Mouse (Mus musculus) CH12.LX (cell line): ENCODE results near the gene Mapk6. TPM values are rescaled to one million over a fixed set of nuclear protein-coding genes. Genes with fewer than 3 reads are reported as not detected.

Experiments
- DNase-seq: peaks from one replicate; pipeline ENCODE4 v3.0.0-alpha.2; 2013; ENCODE audit errors: extremely low read depth
- H3K27ac ChIP-seq: 2 replicates; pipeline ENCODE4 v1.5.1; 2012; ENCODE audit warnings: low read depth, mild to moderate bottlenecking, control low read depth, moderate library complexity; ENCODE audit not compliant: insufficient read depth
- H3K27me3 ChIP-seq: replicated peaks from 2 replicates; pipeline ENCODE3; 2012; ENCODE audit warnings: inconsistent platforms
- H3K36me3 ChIP-seq, 2 experiments: replicated peaks in 1 of 2; 2 replicates each; pipeline versions ENCODE3 to v1.6.1; 2012; ENCODE audit warnings: inconsistent platforms in 1 of 2, low read length in 1 of 2, mild to moderate bottlenecking in 1 of 2, mixed read lengths in 1 of 2, moderate library complexity in 1 of 2; ENCODE audit not compliant: control insufficient read depth in 1 of 2, insufficient read depth in 1 of 2
- H3K4me1 ChIP-seq, 2 experiments: 2 replicates each; pipeline ENCODE4 v1.6.1; 2012; ENCODE audit warnings: inconsistent platforms in 1 of 2, moderate library complexity in 1 of 2; ENCODE audit not compliant: insufficient read depth in 2 of 2, control insufficient read depth in 1 of 2
- H3K4me2 ChIP-seq: 2 replicates; pipeline ENCODE4 v1.6.1; 2012; ENCODE audit warnings: low read depth, mild to moderate bottlenecking, control low read depth; ENCODE audit not compliant: poor library complexity, insufficient read depth, severe bottlenecking
- H3K4me3 ChIP-seq, 3 experiments: fragments of 150-350 bp in 1 of 3; sonication (generic) in 1 of 3; replicated peaks in 1 of 3; 2 replicates each; pipeline versions ENCODE3 to v1.5.1; 2011 to 2012; ENCODE audit warnings: low read depth in 2 of 3, low read length in 2 of 3, mild to moderate bottlenecking in 2 of 3, moderate library complexity in 2 of 3, control low read depth in 1 of 3, improper control_type of control experiment in 1 of 3, inconsistent platforms in 1 of 3, mixed read lengths in 1 of 3; ENCODE audit not compliant: poor library complexity in 1 of 3
- H3K79me2 ChIP-seq: replicated peaks from 2 replicates; pipeline ENCODE4 v1.6.1; 2012; ENCODE audit warnings: mild to moderate bottlenecking, moderate library complexity; ENCODE audit not compliant: control insufficient read depth, poor library complexity, insufficient read depth, severe bottlenecking; ENCODE audit errors: extremely low read depth
- H3K9ac ChIP-seq: 2 replicates; pipeline ENCODE4 v1.6.1; 2012; ENCODE audit warnings: low read depth, mild to moderate bottlenecking, control low read depth, moderate library complexity; ENCODE audit not compliant: insufficient read depth
- H3K9me3 ChIP-seq: replicated peaks from 2 replicates; pipeline ENCODE3; 2012; ENCODE audit warnings: low read length, inconsistent platforms, mixed read lengths
- BHLHE40 ChIP-seq: IDR thresholded peaks from 2 replicates; pipeline ENCODE4 v1.6.1; 2011; ENCODE audit warnings: mild to moderate bottlenecking, low read depth, low read length, improper control_type of control experiment
- CTCF ChIP-seq, 2 experiments: IDR thresholded peaks in 1 of 2; conservative IDR thresholded peaks in 1 of 2; 2 replicates each; pipeline ENCODE4 v1.5.1; 2011 to 2012; ENCODE audit warnings: low read depth in 2 of 2, low read length in 2 of 2, improper control_type of control experiment in 1 of 2, inconsistent platforms in 1 of 2, mild to moderate bottlenecking in 1 of 2, moderate library complexity in 1 of 2
- E2F4 ChIP-seq: IDR thresholded peaks from 2 replicates; pipeline ENCODE4 v1.6.1; 2011; ENCODE audit warnings: low read depth, low read length, improper control_type of control experiment; ENCODE audit not compliant: insufficient replicate concordance
- ELF1 ChIP-seq: IDR thresholded peaks from 2 replicates; pipeline ENCODE4 v1.6.1; 2014; ENCODE audit warnings: low read depth, mild to moderate bottlenecking, inconsistent platforms, low read length, improper control_type of control experiment
- EP300 ChIP-seq: IDR thresholded peaks from 2 replicates; pipeline ENCODE4 v1.6.1; 2011; ENCODE audit warnings: low read length, improper control_type of control experiment
- ETS1 ChIP-seq: conservative IDR thresholded peaks from 2 replicates; pipeline ENCODE4 v1.6.1; 2012; ENCODE audit warnings: low read depth, mild to moderate bottlenecking, inconsistent platforms, low read length, improper control_type of control experiment, moderate library complexity
- JUN ChIP-seq: IDR thresholded peaks from 2 replicates; pipeline ENCODE4 v1.6.1; 2011; ENCODE audit warnings: low read depth, mild to moderate bottlenecking, low read length, improper control_type of control experiment, moderate library complexity; ENCODE audit not compliant: insufficient read depth
- JUND ChIP-seq: conservative IDR thresholded peaks from 2 replicates; pipeline ENCODE4 v1.6.1; 2011; ENCODE audit warnings: low read depth, low read length, improper control_type of control experiment
- KAT2A ChIP-seq: IDR thresholded peaks from 2 replicates; pipeline ENCODE4 v1.6.1; 2012; ENCODE audit warnings: low read length, improper control_type of control experiment, inconsistent platforms; ENCODE audit not compliant: insufficient replicate concordance
- MAZ ChIP-seq: IDR thresholded peaks from 2 replicates; pipeline ENCODE4 v1.6.1; 2012; ENCODE audit warnings: low read depth, mild to moderate bottlenecking, inconsistent platforms, low read length, improper control_type of control experiment, moderate library complexity
- MEF2A ChIP-seq: IDR thresholded peaks from 2 replicates; pipeline ENCODE4 v1.6.1; 2014; ENCODE audit warnings: low read depth, mild to moderate bottlenecking, inconsistent platforms, low read length, improper control_type of control experiment, borderline replicate concordance
- MXI1 ChIP-seq: IDR thresholded peaks from 2 replicates; pipeline ENCODE4 v1.6.1; 2011; ENCODE audit warnings: mild to moderate bottlenecking, low read depth, low read length, improper control_type of control experiment
- RAD21 ChIP-seq: IDR thresholded peaks from 2 replicates; pipeline ENCODE4 v1.6.1; 2011; ENCODE audit warnings: low read depth, mild to moderate bottlenecking, low read length, improper control_type of control experiment, moderate library complexity
- SIN3A ChIP-seq: IDR thresholded peaks from 2 replicates; pipeline ENCODE4 v1.6.1; 2012; ENCODE audit warnings: low read length, improper control_type of control experiment, inconsistent platforms
- TBP ChIP-seq: conservative IDR thresholded peaks from 2 replicates; pipeline ENCODE4 v1.6.1; 2011; ENCODE audit warnings: low read depth, low read length, improper control_type of control experiment
- TCF12 ChIP-seq: IDR thresholded peaks from 2 replicates; pipeline ENCODE4 v1.6.1; 2014; ENCODE audit warnings: low read depth, mild to moderate bottlenecking, inconsistent platforms, low read length, improper control_type of control experiment
- USF1 ChIP-seq: IDR thresholded peaks from 2 replicates; pipeline ENCODE4 v1.6.1; 2014; ENCODE audit warnings: low read depth, mild to moderate bottlenecking, inconsistent platforms, low read length, improper control_type of control experiment
- USF2 ChIP-seq: conservative IDR thresholded peaks from 2 replicates; pipeline ENCODE4 v1.6.1; 2011; ENCODE audit warnings: low read depth, low read length, improper control_type of control experiment
- ZC3H11A ChIP-seq: IDR thresholded peaks from 2 replicates; pipeline ENCODE4 v1.6.1; 2012; ENCODE audit warnings: low read depth, mild to moderate bottlenecking, inconsistent platforms, low read length, improper control_type of control experiment
- ZKSCAN1 ChIP-seq: IDR thresholded peaks from 2 replicates; pipeline ENCODE4 v1.6.1; 2012; ENCODE audit warnings: low read depth, inconsistent platforms, low read length, improper control_type of control experiment, borderline replicate concordance
- ZMIZ1 ChIP-seq: IDR thresholded peaks from 2 replicates; pipeline ENCODE4 v1.6.1; 2012; ENCODE audit warnings: low read depth, mild to moderate bottlenecking, inconsistent platforms, low read length, improper control_type of control experiment
- dilution Hi-C: fragments of 300-500 bp; cut with MboI; formaldehyde crosslinking; loops from 2 replicates; pipeline ENCODE4 v1.14.3; 2020; ENCODE audit warnings: low sequenced_read_pairs; ENCODE audit not compliant: extremely low pct_unique_long_range_greater_than_20kb, extremely low pct_ligation_motif_present
- in situ Hi-C: fragments of 300-500 bp; cut with MboI; formaldehyde crosslinking; loops from 3 replicates; pipeline ENCODE4 v1.14.3; 2019; ENCODE audit warnings: low sequenced_read_pairs, low pct_ligation_motif_present, low pct_unique_long_range_greater_than_20kb, mixed read lengths
- polyA plus RNA-seq: library from polyadenylated mRNA; unstranded; fragments of >175 nt; gene quantifications from 2 replicates; pipeline ENCODE4 v1.2.1, GENCODE M21; 2012; ENCODE audit warnings: low read depth; ENCODE audit not compliant: insufficient read length
- total RNA-seq, 2 experiments: library from RNA; depleted of rRNA; stranded (reverse); fragments of 300-350 nt in 1 of 2; fragments of >200 nt in 1 of 2; gene quantifications; 2 replicates each; pipeline ENCODE4 v1.2.3; 2012 to 2014

The Mapk6 gene
- total and polyA plus RNA-seq, 3 experiments, result 23.3 to 62.2 (median 34.2) TPM

DNA sequence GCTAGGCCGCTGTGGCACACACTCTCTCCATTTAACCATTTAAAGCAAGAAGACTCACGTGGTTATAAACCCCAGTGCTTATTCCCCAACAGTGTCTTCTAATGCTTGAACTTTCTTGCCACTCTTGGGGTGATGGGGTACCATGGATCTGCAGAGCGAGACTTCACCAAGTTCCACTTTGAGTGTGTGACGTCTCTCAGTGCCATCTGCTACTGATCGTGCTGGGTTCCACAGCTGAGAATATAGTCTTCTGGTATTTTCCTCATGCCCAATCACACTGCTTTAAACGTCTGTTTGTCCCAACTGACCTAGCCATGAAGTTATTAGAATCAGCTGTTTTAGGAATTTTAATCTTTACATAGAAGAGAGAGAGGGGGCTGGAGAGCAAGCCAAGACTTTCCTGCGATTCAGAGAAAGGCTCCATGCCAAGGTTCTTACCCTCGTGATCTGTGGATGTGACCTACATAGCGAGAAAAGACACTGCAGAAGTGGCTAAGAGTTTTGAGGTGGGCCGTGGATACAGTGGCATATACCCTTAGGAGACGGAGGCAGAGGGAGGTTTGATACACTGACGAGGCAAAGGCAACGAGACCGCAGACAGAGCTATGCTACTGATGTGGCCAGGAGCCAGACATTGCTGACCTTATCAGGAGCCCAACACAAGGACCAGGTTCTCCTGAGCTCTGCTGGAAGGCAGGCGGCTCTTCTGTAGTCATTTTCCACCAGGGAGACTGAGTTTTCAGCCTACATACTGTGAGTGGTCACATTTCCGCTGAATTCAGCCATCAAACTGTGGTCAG, 21.2 kb upstream of the Mapk6 start:
- no peak overlapping the region for H3K27ac ChIP-seq
- no peak for TF ChIP-seq ZKSCAN1
- no peak for TF ChIP-seq ETS1
- no peak for TF ChIP-seq BHLHE40
- TF ChIP-seq ZC3H11A, result no peak
- TF ChIP-seq MAZ, result no peak
- no peak for TF ChIP-seq JUND
- no peak for TF ChIP-seq ELF1
- no peak for TF ChIP-seq SIN3A
- no peak for TF ChIP-seq ZMIZ1
- no peak for TF ChIP-seq CTCF (conservative IDR thresholded peaks at IDR 0.05 in 1 of 2, IDR thresholded peaks at IDR 0.05 in 1 of 2; ENCODE audit: low read depth in 2 of 2, low read length in 2 of 2)
- no peak for TF ChIP-seq E2F4
- no peak for TF ChIP-seq KAT2A
- TF ChIP-seq TCF12, result no peak
- no peak for TF ChIP-seq TBP
- TF ChIP-seq EP300, result no peak
- TF ChIP-seq RAD21, result no peak
- no peak for TF ChIP-seq USF1
- TF ChIP-seq JUN, result no peak
- no peak for TF ChIP-seq USF2
- no peak for TF ChIP-seq MEF2A
- TF ChIP-seq, all 38 proteins: peak for 0
- no peak overlapping the region for H3K9ac ChIP-seq
- in situ Hi-C loops (loop anchor here (10.0 kb wide), 1 partner anchor 116 kb away; no protein-coding TSS in a partner anchor), dilution Hi-C loops (no loop called here)
- no peak overlapping the region for H3K4me3 ChIP-seq
- H3K27me3 ChIP-seq, result no peaks in the 10 kb centered on the region
- H3K9me3 ChIP-seq, result no peaks in the 10 kb centered on the region
- DNase-seq, result no peak
- H3K4me1 ChIP-seq, result peaks cover 12 to 42% of the 10 kb centered on the region in 2 experiments
- H3K79me2 ChIP-seq, result no peaks in the 10 kb centered on the region
- no peak overlapping the region for H3K4me2 ChIP-seq
- H3K36me3 ChIP-seq, result no peaks in the 10 kb centered on the region

DNA sequence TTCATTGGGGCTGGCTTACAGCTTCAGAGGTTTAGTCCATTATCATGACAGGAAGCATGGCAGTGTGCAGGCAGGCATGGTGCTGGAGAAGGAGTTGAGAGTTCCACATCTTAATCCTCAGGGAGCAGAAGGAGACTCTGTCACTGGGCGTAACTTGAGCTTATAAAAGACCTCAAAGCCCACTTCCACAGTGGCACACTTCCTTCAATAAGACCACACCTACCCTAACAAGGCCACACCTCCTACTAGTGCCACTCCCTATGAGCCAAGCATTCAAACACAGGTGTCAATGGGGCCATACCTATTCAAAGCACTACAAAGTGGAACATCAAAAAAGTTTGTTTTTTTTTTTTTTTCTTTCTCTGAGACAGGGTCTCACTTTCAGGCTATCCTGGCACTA, 19.9 kb upstream of the Mapk6 start:
- Histone ChIP-seq H3K36me3 (no peaks in the 10 kb centered on the region), H3K9me3 (no peaks in the 10 kb centered on the region), H3K27me3 (no peaks in the 10 kb centered on the region), H3K4me1 (peaks cover 4 to 34% of the 10 kb centered on the region in 2 experiments), H3K79me2 (no peaks in the 10 kb centered on the region), H3K4me2 (no peak overlapping the region), H3K27ac (no peak overlapping the region), H3K9ac (no peak overlapping the region), H3K4me3 (no peak overlapping the region)
- in situ Hi-C loops (loop anchor here (10.0 kb wide), 1 partner anchor 115 kb away; no protein-coding TSS in a partner anchor), dilution Hi-C loops (no loop called here)
- no peak for TF ChIP-seq MXI1
- DNase-seq, result no peak
